1 mouse cellular context compared by ENCODE assay signal in the genomic region with DNA sequence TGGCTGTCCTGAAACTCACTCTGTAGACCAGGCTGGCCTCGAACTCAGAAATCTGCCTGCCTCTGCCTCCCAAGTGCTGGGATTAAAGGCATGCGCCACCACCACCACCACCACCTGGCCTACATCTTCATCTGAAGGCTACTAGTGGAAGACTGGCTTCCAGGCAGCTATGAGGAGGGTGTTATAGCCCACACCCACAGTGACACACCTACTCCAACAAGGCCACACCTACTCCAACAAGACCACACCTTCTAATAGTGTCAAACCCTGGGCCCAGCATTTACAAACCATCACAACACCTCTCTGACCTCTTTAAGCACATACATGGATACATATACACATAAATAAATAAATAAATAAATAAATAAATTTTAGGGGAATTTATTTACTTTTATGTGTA. TPM values are rescaled to one million over a fixed set of nuclear protein-coding genes. Genes with fewer than 3 reads are reported as not detected.
"Had no signal": no experiment of that assay in that cellular context is flagged by ENCODE, and none has a peak within 500 bp of the region (broad histone marks: within the 10 kb centered on the region; RNA-seq: fewer than 3 reads in every experiment).

No protein-coding gene starts in this region.

RNA-seq across cellular contexts. Expression of a gene that starts 10.5 kb away (rescaled TPM):
- total RNA-seq: monocyte, adult 5-6 weeks had no signal
